Mouse (Mus musculus): ENCODE results near the gene Plcb2. TPM values are rescaled to one million over a fixed set of nuclear protein-coding genes. Genes with fewer than 3 reads are reported as not detected.

Gene Plcb2
- polyA plus RNA-seq, 1 experiment from 2014 or later = 0.17 TPM

DNA sequence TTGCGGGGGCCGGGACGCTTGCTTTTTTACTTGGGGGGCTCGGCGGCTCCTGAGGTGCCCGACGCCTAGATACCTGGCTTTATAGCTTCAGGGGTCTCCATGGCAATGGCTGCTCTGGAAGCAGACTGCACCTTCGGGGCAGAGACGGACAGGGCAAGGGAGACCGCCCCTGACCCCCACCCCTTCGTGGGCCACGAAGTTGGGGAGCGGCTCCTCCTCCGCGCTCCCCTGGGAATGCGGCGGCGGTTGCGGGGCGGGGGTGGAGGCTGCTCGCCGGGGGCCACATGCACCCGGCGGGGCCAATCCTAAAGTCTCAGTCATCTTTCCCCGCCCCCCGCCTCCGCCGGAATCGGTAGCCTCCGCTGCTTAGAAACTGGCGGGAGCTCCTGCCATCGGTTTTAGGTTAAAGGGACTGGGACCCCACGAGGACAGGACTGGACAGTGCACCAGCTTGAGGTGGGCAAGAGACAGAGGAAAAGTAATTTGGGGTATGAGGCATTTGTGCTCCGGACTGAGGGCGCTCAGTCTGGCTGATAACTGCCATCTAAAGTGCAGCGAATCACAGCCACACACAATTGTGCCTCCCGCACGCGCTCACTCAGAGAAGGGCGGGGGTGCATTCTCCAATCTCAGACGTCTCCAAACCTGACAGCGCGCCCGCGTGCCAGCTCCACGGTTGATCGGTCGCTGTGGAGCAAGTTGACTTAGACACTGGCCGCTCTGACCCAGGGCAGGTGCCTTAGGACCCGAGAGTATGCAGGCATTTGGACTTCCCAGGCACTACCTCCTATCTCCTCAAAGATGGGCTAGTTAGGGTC is 24.1 kb downstream of the Plcb2 start, which contains the start of gene Ankrd63:
Ankrd63 (minus strand) TSS at position 51 of the 818 bp plus-strand sequence.
- peak within 1 kb of the TSS; percentile 45 for H3K4me3 ChIP-seq
- H3K27me3 ChIP-seq = peaks cover 99% of the 10 kb centered on the region
- peak within 1 kb of the TSS; percentile 52 for H3K9ac ChIP-seq
- H3K4me2 ChIP-seq = peak within 1 kb of the TSS; percentile 73
- WGBS = 1% methylated on average over 50 of the region's 50 CpGs
- no peaks in the 10 kb centered on the region for H3K36me3 ChIP-seq (ENCODE audit: poor library complexity, severe bottlenecking)
- no peak for ATAC-seq
- no peaks in the 10 kb centered on the region for H3K9me3 ChIP-seq (replicated peaks)
- no peak within 1 kb of the TSS for H3K27ac ChIP-seq
- peaks cover 41% of the 10 kb centered on the region for H3K4me1 ChIP-seq

DNA sequence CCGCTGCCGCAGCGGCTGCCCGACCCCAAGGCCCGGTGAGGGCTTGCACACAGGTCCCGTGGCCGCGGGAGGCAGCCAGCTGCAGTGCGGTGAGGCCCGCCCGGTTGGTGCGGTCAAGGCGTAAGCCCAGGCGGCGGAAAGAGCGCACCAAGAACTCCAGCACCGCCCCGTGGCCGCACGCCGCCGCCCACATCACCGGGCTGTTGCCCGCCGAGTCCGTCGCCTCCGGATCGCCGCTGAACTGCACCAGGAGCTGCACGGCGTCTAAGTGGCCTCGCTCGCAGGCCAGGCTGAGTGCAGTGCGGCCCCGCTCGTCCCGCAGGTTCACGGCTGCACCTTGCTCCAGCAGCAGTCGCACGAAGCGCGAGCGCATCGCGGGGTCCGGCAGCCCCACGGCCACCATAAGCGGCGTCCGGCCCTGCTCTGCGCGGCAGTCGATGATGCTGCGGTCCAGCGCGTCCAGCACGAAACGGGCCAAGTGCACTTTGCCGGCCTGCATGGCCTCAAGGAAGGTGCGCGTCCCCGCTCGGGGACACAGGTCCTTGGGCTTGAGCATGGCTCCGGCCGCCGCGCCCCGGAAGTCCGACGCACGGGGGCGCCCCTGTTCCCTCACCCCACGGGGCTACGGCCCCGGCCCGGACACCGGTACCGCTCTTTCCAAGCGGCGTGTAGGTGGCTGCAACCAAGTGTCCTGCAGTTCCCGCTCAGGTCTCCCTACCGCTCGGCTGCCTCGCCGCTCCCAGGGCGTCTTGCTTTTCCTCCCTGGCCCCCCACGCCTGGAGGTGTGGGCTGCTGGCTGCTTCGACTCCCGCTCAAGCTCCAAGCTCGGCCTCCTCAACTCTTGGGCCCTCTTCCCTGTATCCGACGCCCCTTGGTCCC is 25.1 kb downstream of the Plcb2 start:
- Histone ChIP-seq H3K27ac (no peak overlapping the region), H3K9me3 (replicated peaks) (no peaks in the 10 kb centered on the region)
- peak; percentile 23; the same call in 1 of the 2 replicates for ATAC-seq

DNA sequence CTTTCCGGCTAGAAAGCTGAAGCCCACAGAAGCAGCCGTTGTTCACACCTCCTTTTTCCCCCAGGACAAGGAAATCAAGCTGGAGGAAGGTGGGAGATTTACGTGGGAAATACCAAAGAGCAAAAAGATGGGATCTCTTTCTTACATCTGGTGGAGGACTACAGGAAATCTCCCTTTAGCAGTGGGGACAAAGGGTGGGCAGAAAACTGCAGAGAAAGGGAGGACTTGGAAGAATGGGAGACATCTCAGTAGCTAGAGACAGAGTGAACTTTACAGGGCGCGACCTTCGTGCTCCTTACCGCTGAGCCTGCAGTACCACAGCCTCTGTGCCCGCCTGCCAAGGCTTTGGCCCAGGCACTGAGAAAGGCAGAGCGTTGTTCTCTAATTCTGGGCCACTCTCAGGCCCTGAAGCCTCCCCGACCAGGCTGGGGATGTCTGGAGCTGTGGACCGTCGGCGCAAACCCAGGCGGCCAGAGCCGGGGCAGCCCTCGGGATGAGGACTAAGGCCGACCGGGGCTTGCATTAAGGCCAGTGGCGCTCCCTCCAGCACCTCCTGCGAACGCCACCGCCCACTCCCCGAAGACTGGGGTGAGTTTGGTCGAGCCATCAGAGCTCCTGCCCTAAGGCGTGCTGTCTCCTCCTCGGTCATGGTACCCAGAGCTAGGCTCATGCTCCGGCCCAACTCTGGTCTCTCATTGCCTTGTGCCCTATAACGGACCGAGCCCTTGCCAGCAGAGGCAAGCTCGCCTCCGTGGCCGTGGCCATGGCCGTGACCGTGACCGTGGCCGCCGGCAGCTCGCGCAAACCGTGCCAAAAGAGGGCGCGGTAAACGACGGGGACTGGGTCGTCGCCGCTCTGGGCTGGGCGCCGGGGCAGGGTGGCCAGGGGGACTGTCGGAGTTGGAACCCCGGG is 26.0 kb downstream of the Plcb2 start:
- Histone ChIP-seq H3K27me3 (peaks cover 94% of the 10 kb centered on the region), H3K4me3 (peak overlapping the region; percentile 45), H3K9me3 (replicated peaks) (no peaks in the 10 kb centered on the region), H3K9ac (peak overlapping the region; percentile 52), H3K4me1 (peaks cover 41% of the 10 kb centered on the region), H3K4me2 (peak overlapping the region; percentile 73), H3K36me3 (ENCODE audit: poor library complexity, severe bottlenecking) (no peaks in the 10 kb centered on the region), H3K27ac (no peak overlapping the region)
- peak; percentile 25; the same call in 1 of the 2 replicates for ATAC-seq
- WGBS = 2% methylated on average over 46 of the region's 51 CpGs

More for the DNA sequence above, 25.1 kb downstream of the Plcb2 start:
- peak overlapping the region; percentile 73 for H3K4me2 ChIP-seq
- H3K4me1 ChIP-seq = peaks cover 41% of the 10 kb centered on the region
- peak overlapping the region; percentile 45 for H3K4me3 ChIP-seq
- H3K9ac ChIP-seq = peak overlapping the region; percentile 52
- WGBS = under 1% methylated on average over 86 of the region's 93 CpGs
- H3K27me3 ChIP-seq = peaks cover 95% of the 10 kb centered on the region
- no peaks in the 10 kb centered on the region for H3K36me3 ChIP-seq (ENCODE audit: poor library complexity, severe bottlenecking)

DNA sequence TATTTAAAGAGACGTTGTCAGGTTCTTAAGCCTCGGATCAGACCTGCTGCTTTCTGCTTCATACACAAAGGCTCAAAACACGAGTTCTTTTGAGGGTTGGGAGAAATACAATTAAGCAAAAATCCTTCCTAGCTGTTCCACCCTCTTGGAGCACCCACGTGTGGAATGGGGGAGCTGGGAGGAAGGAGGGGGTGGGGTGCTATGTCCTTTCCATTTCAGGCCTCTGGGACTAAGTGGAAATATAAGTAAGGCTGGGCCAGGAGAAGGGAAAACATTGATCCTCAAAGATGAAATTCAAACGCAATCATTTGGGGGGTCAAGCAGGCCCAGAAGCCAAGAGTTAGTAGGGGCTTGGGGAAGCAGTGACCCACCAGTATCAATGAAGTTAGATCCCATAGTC is 27.1 kb downstream of the Plcb2 start:
- 5% methylated on average over 5 of the region's 5 CpGs for WGBS
- H3K27ac ChIP-seq = no peak overlapping the region
- ATAC-seq = no peak
- H3K9ac ChIP-seq = no peak overlapping the region
- H3K36me3 ChIP-seq (ENCODE audit: poor library complexity, severe bottlenecking) = no peaks in the 10 kb centered on the region
- no peak overlapping the region; the same call in 1 of the 2 replicates for H3K4me2 ChIP-seq
- no peak overlapping the region for H3K4me3 ChIP-seq
- no peaks in the 10 kb centered on the region for H3K9me3 ChIP-seq (replicated peaks)
- peaks cover 94% of the 10 kb centered on the region for H3K27me3 ChIP-seq
- peaks cover 36% of the 10 kb centered on the region for H3K4me1 ChIP-seq

DNA sequence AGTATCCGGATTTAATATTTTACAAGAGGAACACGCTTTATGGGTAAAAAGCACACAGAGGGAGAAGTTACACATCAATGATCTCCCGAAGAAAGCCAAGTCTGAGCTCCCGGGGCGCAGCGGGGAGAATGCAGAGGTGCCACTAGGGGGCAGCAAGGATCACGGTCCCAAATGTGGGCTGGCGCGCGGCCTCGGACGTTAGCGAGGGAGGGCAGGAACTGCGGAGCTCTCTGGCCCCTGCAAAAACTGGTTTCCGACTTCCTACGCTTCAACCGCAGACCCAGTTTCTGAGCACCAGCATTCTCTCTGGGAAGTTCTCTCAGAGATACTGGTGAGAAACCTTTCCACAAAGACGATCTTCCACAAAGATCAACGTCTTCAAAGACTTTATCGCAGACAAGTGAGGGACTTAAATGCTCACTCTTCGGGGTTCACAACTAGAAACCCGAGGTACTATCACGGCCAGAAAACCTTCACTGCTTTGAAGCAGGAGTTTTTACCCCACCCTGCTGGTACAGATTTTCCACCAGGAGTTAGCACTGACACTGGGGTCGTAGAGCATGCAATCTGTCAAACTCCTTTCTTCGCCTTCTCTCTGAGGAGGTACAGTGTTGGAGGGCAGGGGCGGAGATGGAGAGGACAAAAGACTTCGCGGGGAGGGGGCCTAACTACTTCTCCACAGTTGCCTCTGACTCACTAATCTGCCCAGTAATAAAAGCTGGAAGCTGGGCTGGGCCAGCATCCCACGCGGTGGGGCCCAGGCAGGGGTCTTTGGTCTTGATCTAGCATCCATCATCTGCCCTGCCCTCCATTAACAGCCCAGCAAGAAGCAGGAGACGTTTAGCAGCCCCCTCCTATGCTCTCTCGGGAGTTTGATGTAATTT is 27.8 kb downstream of the Plcb2 start:
- no peak for ATAC-seq

DNA sequence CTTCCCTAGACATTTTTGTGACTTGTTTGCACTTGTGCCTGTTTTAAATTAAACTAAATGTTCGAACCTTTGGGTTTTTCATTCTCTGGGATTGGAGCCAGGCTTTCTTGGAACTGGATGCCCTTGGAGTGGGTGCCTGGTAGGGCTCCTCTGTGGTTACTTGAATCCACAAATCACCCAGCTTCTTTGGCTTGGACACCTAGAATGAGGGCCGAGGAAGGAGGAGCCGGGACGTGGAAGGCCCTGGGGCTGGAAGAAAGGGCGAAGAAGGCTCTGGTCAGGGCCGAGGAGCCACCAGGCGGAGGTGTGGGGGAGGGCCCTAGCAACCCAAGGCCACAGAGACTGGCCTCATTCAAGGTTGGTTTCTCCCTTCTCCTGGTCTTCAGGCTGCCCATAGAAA is 30.3 kb downstream of the Plcb2 start:
- H3K36me3 ChIP-seq (ENCODE audit: poor library complexity, severe bottlenecking) = no peaks in the 10 kb centered on the region
- H3K9ac ChIP-seq = no peak overlapping the region
- H3K9me3 ChIP-seq (replicated peaks) = no peaks in the 10 kb centered on the region
- 33% methylated on average over 7 of the region's 7 CpGs for WGBS
- H3K4me1 ChIP-seq = peaks cover 19% of the 10 kb centered on the region
- no peak overlapping the region for H3K27ac ChIP-seq
- peaks cover 70% of the 10 kb centered on the region for H3K27me3 ChIP-seq
- H3K4me3 ChIP-seq = no peak overlapping the region
- no peak for ATAC-seq
- no peak overlapping the region for H3K4me2 ChIP-seq

More for the DNA sequence above, 27.8 kb downstream of the Plcb2 start:
- Histone ChIP-seq H3K9ac (no peak overlapping the region), H3K9me3 (replicated peaks) (no peaks in the 10 kb centered on the region), H3K4me2 (peak overlapping the region; percentile 52), H3K4me1 (peaks cover 35% of the 10 kb centered on the region), H3K27me3 (peaks cover 91% of the 10 kb centered on the region), H3K4me3 (peak overlapping the region; percentile 21), H3K36me3 (ENCODE audit: poor library complexity, severe bottlenecking) (no peaks in the 10 kb centered on the region), H3K27ac (no peak overlapping the region)
- WGBS = under 1% methylated on average over 32 of the region's 32 CpGs

DNA sequence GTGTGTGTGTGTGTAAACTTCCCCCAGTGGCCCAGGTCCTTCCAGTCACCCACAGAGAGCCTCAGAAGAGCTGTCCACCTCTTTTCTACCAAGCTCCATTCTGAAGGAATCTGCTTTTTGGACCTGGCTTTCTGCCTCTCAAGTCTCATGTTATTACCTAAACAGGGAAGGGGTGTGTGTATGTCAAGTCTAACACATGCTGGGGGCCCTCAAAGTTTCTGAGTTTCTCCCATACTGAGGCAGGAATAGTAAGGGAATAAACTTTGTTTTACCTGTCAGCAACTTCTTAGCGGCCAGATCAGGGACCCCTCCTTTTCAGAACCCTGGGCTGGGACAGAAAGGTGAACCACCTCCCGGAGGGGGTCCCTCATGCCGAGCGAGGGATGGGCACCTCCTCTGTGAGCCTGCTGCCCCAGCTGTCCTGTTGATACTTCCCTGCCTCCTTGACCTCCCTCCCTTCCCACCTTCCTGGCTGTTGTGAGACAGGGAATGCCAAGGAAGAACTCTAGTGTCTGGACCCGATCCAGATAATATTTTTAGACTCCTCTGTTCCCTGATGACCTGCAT is 30.8 kb downstream of the Plcb2 start:
- Histone ChIP-seq H3K27ac (no peak overlapping the region), H3K9me3 (replicated peaks) (no peaks in the 10 kb centered on the region), H3K9ac (no peak overlapping the region), H3K4me2 (no peak overlapping the region), H3K27me3 (peaks cover 66% of the 10 kb centered on the region), H3K4me3 (no peak overlapping the region), H3K4me1 (peaks cover 13% of the 10 kb centered on the region), H3K36me3 (ENCODE audit: poor library complexity, severe bottlenecking) (no peaks in the 10 kb centered on the region)
- 51% methylated on average over 5 of the region's 5 CpGs for WGBS
- ATAC-seq = no peak

DNA sequence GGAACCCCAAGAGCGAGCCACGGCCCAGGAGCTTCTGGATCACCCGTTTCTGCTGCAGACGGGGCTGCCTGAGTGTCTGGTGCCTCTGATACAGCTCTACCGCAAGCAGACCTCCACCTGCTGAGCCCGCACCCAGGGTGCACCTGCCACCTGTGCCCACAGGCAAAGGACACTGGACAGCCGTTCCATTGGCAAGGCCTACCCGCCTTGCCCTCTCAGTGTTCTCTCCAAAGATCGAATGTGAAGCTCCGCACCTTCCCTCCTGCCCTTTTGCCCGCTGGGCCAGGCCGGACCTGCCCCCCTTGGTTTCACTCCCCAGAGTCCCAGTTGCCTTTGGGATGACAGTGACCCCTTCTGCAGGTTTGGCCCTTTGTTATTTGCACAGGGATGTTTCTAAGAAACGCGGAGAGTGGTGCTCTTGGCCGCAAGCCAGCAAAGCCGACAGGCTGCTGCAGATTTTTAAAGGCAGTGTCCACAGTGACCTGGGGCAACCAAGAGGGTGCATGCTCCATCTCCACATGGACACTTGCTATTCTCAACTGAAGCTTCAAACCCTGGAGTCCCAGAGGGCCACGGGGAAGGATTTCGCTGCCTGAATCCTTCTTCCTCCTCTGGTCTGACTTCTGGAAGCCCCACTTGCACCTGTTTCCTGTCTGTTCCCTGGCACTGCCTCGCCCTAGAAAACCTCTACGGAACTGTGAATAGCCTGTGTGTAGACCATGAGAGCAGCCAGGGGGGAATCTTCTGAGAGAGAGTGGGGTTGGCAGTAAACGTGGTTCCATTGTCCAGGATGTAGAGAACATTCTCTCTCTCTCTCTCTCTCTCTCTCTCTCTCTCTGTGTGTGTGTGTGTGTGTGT is 31.6 kb downstream of the Plcb2 start:
- Histone ChIP-seq H3K27me3 (peaks cover 61% of the 10 kb centered on the region), H3K4me1 (peaks cover 11% of the 10 kb centered on the region), H3K9me3 (replicated peaks) (no peaks in the 10 kb centered on the region), H3K9ac (no peak overlapping the region), H3K4me2 (no peak overlapping the region), H3K36me3 (ENCODE audit: poor library complexity, severe bottlenecking) (no peaks in the 10 kb centered on the region), H3K4me3 (no peak overlapping the region), H3K27ac (no peak overlapping the region)
- 55% methylated on average over 21 of the region's 21 CpGs for WGBS
- no peak for ATAC-seq

DNA sequence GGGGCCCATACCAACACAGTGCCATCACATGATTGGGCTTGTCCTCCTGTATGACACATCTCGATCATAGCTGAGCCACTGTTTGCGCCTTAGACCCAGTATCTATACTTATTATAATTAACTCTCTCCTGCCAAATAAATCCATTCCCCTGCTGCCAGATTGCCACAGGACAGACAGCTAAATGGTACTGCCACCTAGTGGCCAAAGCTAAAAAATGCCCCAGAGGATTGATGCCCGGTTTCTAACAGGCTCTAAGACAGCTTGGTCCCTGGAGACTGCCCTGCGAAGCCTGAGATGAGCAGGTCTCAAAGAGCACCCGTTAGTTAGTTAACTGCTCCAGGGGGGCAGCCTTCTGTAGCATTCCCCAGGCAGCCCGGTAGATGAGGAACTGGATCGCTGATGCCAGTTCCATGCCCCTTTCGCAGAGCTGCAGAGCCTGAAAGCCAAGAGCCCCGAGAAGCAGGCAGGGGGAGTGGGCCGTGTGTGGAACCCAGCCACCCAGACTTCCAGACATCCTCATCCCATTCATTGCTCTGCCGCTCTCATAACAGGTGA is 32.5 kb downstream of the Plcb2 start:
- no peaks in the 10 kb centered on the region for H3K9me3 ChIP-seq (replicated peaks)
- no peak overlapping the region for H3K9ac ChIP-seq
- peaks cover 51% of the 10 kb centered on the region for H3K27me3 ChIP-seq
- H3K4me2 ChIP-seq = no peak overlapping the region
- H3K27ac ChIP-seq = no peak overlapping the region
- ATAC-seq = 0 out of 2 replicates have a peak, but pooled peaks have one; percentile 37
- no peaks in the 10 kb centered on the region for H3K36me3 ChIP-seq (ENCODE audit: poor library complexity, severe bottlenecking)
- 22% methylated on average over 11 of the region's 11 CpGs for WGBS
- no peak overlapping the region for H3K4me3 ChIP-seq
- peaks cover 6% of the 10 kb centered on the region for H3K4me1 ChIP-seq

All from forebrain, embryonic 13.5 days (tissue).